Mouse (Mus musculus) testis, adult 2 months (tissue): ENCODE measurements around the gene Slc10a3.

Experiments used
- CTCF ChIP-seq: fragments of 200-500 bp; IDR thresholded peaks from 2 replicates; pipeline ENCODE4 v1.5.1; 2012; ENCODE audit warnings: low read depth, mild to moderate bottlenecking, inconsistent platforms, low read length, moderate library complexity; ENCODE audit not compliant: control insufficient read depth, insufficient read depth, insufficient replicate concordance
- POLR2A ChIP-seq: fragments of 200-500 bp; IDR thresholded peaks from 2 replicates; pipeline ENCODE4 v1.6.1; 2012; ENCODE audit warnings: low read depth, mild to moderate bottlenecking, inconsistent platforms, low read length, moderate library complexity; ENCODE audit not compliant: control insufficient read depth

DNA sequence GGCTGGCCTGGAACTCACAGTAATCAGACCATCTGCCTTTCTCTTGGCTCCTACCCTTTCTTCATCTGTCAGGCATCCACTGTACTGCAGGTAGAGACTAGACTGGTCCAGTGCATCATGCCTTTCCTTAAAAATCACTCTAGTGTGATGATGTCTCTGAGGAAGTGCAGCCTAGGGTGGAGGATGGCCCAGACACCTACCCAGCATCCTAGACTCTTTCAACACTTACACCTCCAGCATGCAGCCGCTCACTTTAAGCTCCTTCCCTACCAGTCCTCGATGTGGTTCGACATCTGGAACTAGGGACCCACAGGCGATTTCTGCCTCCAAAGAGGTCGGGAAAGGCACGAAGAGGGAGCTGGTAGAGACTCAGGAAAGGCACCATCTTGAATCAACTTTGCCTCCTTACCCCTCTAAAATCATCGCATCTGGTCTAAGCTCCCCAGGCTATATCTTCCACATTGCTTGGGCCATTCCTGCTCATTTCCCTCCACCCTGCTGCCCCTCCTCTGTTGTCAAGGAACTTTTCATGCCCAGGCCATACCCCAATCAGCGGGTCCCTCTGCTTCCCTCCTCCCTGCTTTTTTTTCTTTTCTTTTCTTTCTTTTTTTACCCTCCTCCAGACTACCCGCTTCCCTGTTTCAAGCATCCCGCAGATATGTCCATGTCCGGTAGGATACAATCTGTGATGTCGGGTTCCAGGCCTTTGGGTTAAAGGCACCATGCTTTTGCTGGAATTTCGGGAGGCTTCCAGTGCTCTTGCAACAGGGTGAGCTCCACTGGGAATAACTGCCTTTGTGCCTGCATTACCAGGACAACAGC lies 20.3 kb downstream of the Slc10a3 start:
- TF ChIP-seq CTCF (no peak), POLR2A (no peak)
